Mouse (Mus musculus) hindbrain, embryonic 12.5 days (tissue): ENCODE measurements at regions not wholly inside any gene's neighbourhood (a gene's known extent, or its start where the extent isn't known, plus 50 kb on each side); places are given as distances from the start of the nearest gene placed in this dataset.

Experiments
- ATAC-seq: fragments of 200-750 bp; cut with Nextera tagmentation; 2 replicates; pipeline ENCODE4 v1.8.0; 2017; ENCODE audit warnings: moderate TSS enrichment; ENCODE audit not compliant: low FRiP score
- H3K27ac ChIP-seq: fragments of 300-500 bp; sonication (generic); 2 replicates; pipeline ENCODE4 v1.5.1; 2016; ENCODE audit warnings: mild to moderate bottlenecking
- H3K27me3 ChIP-seq: fragments of 300-500 bp; sonication (generic); 2 replicates; pipeline ENCODE4 v1.6.1; 2016; ENCODE audit warnings: mild to moderate bottlenecking
- H3K36me3 ChIP-seq: fragments of 300-500 bp; sonication (generic); 2 replicates; pipeline ENCODE4 v1.6.1; 2016; ENCODE audit warnings: mild to moderate bottlenecking
- H3K4me1 ChIP-seq: fragments of 300-500 bp; sonication (generic); 2 replicates; pipeline ENCODE4 v1.6.1; 2016
- H3K4me2 ChIP-seq: fragments of 300-500 bp; sonication (generic); replicated peaks from 2 replicates; pipeline ENCODE4 v1.6.1; 2016; ENCODE audit warnings: mild to moderate bottlenecking
- H3K4me3 ChIP-seq: fragments of 300-500 bp; sonication (generic); 2 replicates; pipeline ENCODE4 v1.5.1; 2016; ENCODE audit warnings: mild to moderate bottlenecking
- H3K9ac ChIP-seq: fragments of 300-500 bp; sonication (generic); 2 replicates; pipeline ENCODE4 v1.6.1; 2016; ENCODE audit warnings: mild to moderate bottlenecking, moderate library complexity
- H3K9me3 ChIP-seq: fragments of 300-500 bp; sonication (generic); replicated peaks from 2 replicates; pipeline ENCODE4 v1.6.1; 2016; ENCODE audit warnings: mild to moderate bottlenecking
- WGBS: fragments of 180-500 bp; shearing (Covaris S2); methylation state at CpG from one replicate; pipeline ENCODE4 v1.1.7; 2016; 5-methylcytosine and 5-hydroxymethylcytosine counted together

GRCm38 (mm10) chr7:136825647-136826046 is 68.8 kb upstream of the Mgmt start:
- no peaks in the 10 kb centered on the region for H3K27me3 ChIP-seq
- 0 out of 2 replicates have a peak overlapping the region, but pooled peaks have one; percentile 17 for H3K27ac ChIP-seq
- H3K9me3 ChIP-seq, result no peaks in the 10 kb centered on the region
- H3K4me1 ChIP-seq, result peaks cover 15% of the 10 kb centered on the region
- no peak overlapping the region for H3K9ac ChIP-seq
- H3K36me3 ChIP-seq, result no peaks in the 10 kb centered on the region
- ATAC-seq, result no peak
- WGBS, result 15% methylated on average over 16 of the region's 16 CpGs
- H3K4me3 ChIP-seq, result 0 out of 2 replicates have a peak overlapping the region, but pooled peaks have one; percentile 8
- H3K4me2 ChIP-seq, result peak overlapping the region; percentile 44

- H3K4me2 ChIP-seq, result no peak overlapping the region
- WGBS, result 84% methylated on average over 1 of the region's 1 CpGs
- ATAC-seq, result no peak
- H3K4me1 ChIP-seq, result peaks cover 9% of the 10 kb centered on the region
- H3K9me3 ChIP-seq, result no peaks in the 10 kb centered on the region
- no peaks in the 10 kb centered on the region for H3K36me3 ChIP-seq
- H3K27ac ChIP-seq, result no peak overlapping the region
- H3K9ac ChIP-seq, result no peak overlapping the region
- no peaks in the 10 kb centered on the region for H3K27me3 ChIP-seq
- H3K4me3 ChIP-seq, result no peak overlapping the region
These were observed 64.6 kb upstream of the Mgmt start for GRCm38 (mm10) chr7:136829621-136830313.

GRCm38 (mm10) chr7:136832419-136832818 is 62.0 kb upstream of the Mgmt start:
- H3K27me3 ChIP-seq, result no peaks in the 10 kb centered on the region
- no peaks in the 10 kb centered on the region for H3K4me1 ChIP-seq
- H3K4me3 ChIP-seq, result no peak overlapping the region
- WGBS, result 75% methylated on average over 7 of the region's 7 CpGs
- no peak overlapping the region for H3K4me2 ChIP-seq
- no peak overlapping the region for H3K27ac ChIP-seq
- no peaks in the 10 kb centered on the region for H3K36me3 ChIP-seq
- no peak for ATAC-seq
- no peaks in the 10 kb centered on the region for H3K9me3 ChIP-seq
- H3K9ac ChIP-seq, result no peak overlapping the region

GRCm38 (mm10) chr7:136838971-136839370 is 55.4 kb upstream of the Mgmt start:
- no peaks in the 10 kb centered on the region for H3K27me3 ChIP-seq

GRCm38 (mm10) chr7:136840224-136840623 is 54.2 kb upstream of the Mgmt start:
- peaks cover 19% of the 10 kb centered on the region for H3K4me1 ChIP-seq
- ATAC-seq, result no peak
- H3K36me3 ChIP-seq, result no peaks in the 10 kb centered on the region
- 72% methylated on average over 7 of the region's 7 CpGs for WGBS
- no peak overlapping the region for H3K27ac ChIP-seq
- no peak overlapping the region for H3K4me3 ChIP-seq
- H3K9me3 ChIP-seq, result no peaks in the 10 kb centered on the region
- no peaks in the 10 kb centered on the region for H3K27me3 ChIP-seq
- no peak overlapping the region for H3K9ac ChIP-seq
- H3K4me2 ChIP-seq, result no peak overlapping the region

More at GRCm38 (mm10) chr7:136838971-136839370, 55.4 kb upstream of the Mgmt start:
- Histone ChIP-seq H3K4me3 (no peak overlapping the region), H3K4me1 (peaks cover 11% of the 10 kb centered on the region), H3K36me3 (no peaks in the 10 kb centered on the region), H3K9me3 (no peaks in the 10 kb centered on the region), H3K4me2 (no peak overlapping the region), H3K9ac (no peak overlapping the region), H3K27ac (no peak overlapping the region)
- no peak for ATAC-seq
- 76% methylated on average over 5 of the region's 5 CpGs for WGBS

- H3K27ac ChIP-seq, result no peak overlapping the region
- H3K4me1 ChIP-seq, result peaks cover 31% of the 10 kb centered on the region
These were observed 51.7 kb upstream of the Mgmt start for GRCm38 (mm10) chr7:136842751-136843150.

GRCm38 (mm10) chr7:136844282-136844681 is 50.1 kb upstream of the Mgmt start:
- Histone ChIP-seq H3K27ac (no peak overlapping the region), H3K4me1 (peaks cover 31% of the 10 kb centered on the region), H3K27me3 (0 out of 2 replicates have a peak, but pooled peaks cover 2% of the 10 kb centered on the region), H3K9me3 (no peaks in the 10 kb centered on the region), H3K4me3 (no peak overlapping the region), H3K4me2 (no peak overlapping the region), H3K36me3 (no peaks in the 10 kb centered on the region), H3K9ac (no peak overlapping the region)
- 32% methylated on average over 5 of the region's 5 CpGs for WGBS
- no peak for ATAC-seq

More at GRCm38 (mm10) chr7:136842751-136843150, 51.7 kb upstream of the Mgmt start:
- Histone ChIP-seq H3K4me2 (no peak overlapping the region), H3K4me3 (no peak overlapping the region), H3K9me3 (no peaks in the 10 kb centered on the region), H3K9ac (no peak overlapping the region), H3K36me3 (no peaks in the 10 kb centered on the region), H3K27me3 (0 out of 2 replicates have a peak, but pooled peaks cover 2% of the 10 kb centered on the region)
- WGBS, result 35% methylated on average over 7 of the region's 7 CpGs
- no peak for ATAC-seq
